Mouse (Mus musculus) hindbrain, embryonic 16.5 days (tissue): ENCODE measurements around the gene Sik3. TPM values are rescaled to one million over a fixed set of nuclear protein-coding genes. Genes with fewer than 3 reads are reported as not detected.

Experiments
- ATAC-seq: fragments of 200-750 bp; cut with Nextera tagmentation; 2 replicates; pipeline ENCODE4 v1.8.0; 2017; ENCODE audit warnings: moderate TSS enrichment, moderate library complexity
- H3K27ac ChIP-seq: fragments of 300-500 bp; sonication (generic); 2 replicates; pipeline ENCODE4 v1.5.1; 2014; ENCODE audit warnings: low read depth, mild to moderate bottlenecking, control low read depth, low read length, moderate library complexity
- H3K27me3 ChIP-seq: fragments of 300-500 bp; sonication (generic); replicated peaks from 2 replicates; pipeline ENCODE4 v1.6.1; 2014; ENCODE audit warnings: low read length; ENCODE audit not compliant: control insufficient read depth, insufficient read depth
- H3K36me3 ChIP-seq: fragments of 300-500 bp; sonication (generic); 2 replicates; pipeline ENCODE4 v1.6.1; 2014; ENCODE audit warnings: mild to moderate bottlenecking, low read length, moderate library complexity, mixed read lengths; ENCODE audit not compliant: control insufficient read depth, insufficient read depth
- H3K4me1 ChIP-seq: fragments of 300-500 bp; sonication (generic); 2 replicates; pipeline ENCODE4 v1.6.1; 2014; ENCODE audit warnings: low read depth, low read length; ENCODE audit not compliant: control insufficient read depth, insufficient read depth
- H3K4me2 ChIP-seq: fragments of 300-500 bp; sonication (generic); 2 replicates; pipeline ENCODE4 v1.6.1; 2014; ENCODE audit warnings: mild to moderate bottlenecking, low read length, control low read depth, moderate library complexity
- H3K4me3 ChIP-seq: fragments of 300-500 bp; sonication (generic); 2 replicates; pipeline ENCODE4 v1.5.1; 2014; ENCODE audit warnings: mild to moderate bottlenecking, low read length, control low read depth, moderate library complexity
- H3K9ac ChIP-seq: fragments of 300-500 bp; sonication (generic); 2 replicates; pipeline ENCODE4 v1.6.1; 2014; ENCODE audit warnings: low read depth, mild to moderate bottlenecking, control low read depth, low read length, moderate library complexity
- H3K9me3 ChIP-seq: fragments of 300-500 bp; sonication (generic); 2 replicates; pipeline ENCODE4 v1.6.1; 2014; ENCODE audit warnings: mild to moderate bottlenecking, low read length, moderate library complexity; ENCODE audit not compliant: control insufficient read depth
- WGBS: fragments of 180-500 bp; shearing (Covaris S2); extraction: QIAGEN DNeasy Blood & Tissue Kit; methylation state at CpG from one replicate; pipeline ENCODE4 v1.1.7; 2014; 5-methylcytosine and 5-hydroxymethylcytosine counted together
- polyA plus RNA-seq: library from polyadenylated mRNA; unstranded; fragments of >200 nt; fragmentation: Nextera tagmentation; extraction: Ambion mirVana; gene quantifications from 2 replicates; pipeline ENCODE4 v1.2.1, GENCODE M21; 2015

The Sik3 gene
- polyA plus RNA-seq, 1 experiment from 2014 or later = 5.2 TPM

DNA sequence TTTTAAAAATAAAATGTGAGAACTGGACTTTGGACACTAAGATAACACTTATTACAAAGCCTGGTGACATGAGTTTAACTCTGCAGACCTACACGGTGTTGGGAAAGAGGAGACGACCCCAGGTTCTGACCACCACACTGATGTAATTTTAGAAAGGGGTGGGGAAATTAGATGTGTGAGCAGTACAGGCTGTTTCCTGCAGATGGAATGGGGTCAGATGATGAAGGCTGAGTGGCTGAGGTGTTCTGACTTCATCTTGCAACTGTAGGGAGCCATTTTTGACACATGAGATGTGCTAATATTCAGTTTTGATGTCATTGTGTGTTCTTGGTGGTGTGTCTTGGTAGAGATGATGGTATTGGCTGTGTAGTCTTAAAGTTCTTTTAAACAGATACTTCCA is 28.6 kb downstream of the Sik3 start:
- no peak for ATAC-seq
- H3K4me3 ChIP-seq = no peak overlapping the region
- no peak overlapping the region for H3K9ac ChIP-seq
- H3K36me3 ChIP-seq = no peaks in the 10 kb centered on the region
- no peaks in the 10 kb centered on the region for H3K9me3 ChIP-seq
- no peak overlapping the region for H3K27ac ChIP-seq
- H3K4me1 ChIP-seq = no peaks in the 10 kb centered on the region
- no peak overlapping the region for H3K4me2 ChIP-seq
- no peaks in the 10 kb centered on the region for H3K27me3 ChIP-seq
- WGBS = 92% methylated on average over 2 of the region's 2 CpGs

GRCm38 (mm10) chr9:46042387-46042786 is 29.8 kb downstream of the Sik3 start:
- ATAC-seq = no peak
- Histone ChIP-seq H3K9me3 (no peaks in the 10 kb centered on the region), H3K9ac (no peak overlapping the region), H3K4me3 (no peak overlapping the region), H3K36me3 (no peaks in the 10 kb centered on the region), H3K27me3 (no peaks in the 10 kb centered on the region), H3K4me1 (no peaks in the 10 kb centered on the region), H3K27ac (no peak overlapping the region), H3K4me2 (no peak overlapping the region)
- WGBS = 79% methylated on average over 3 of the region's 3 CpGs

DNA sequence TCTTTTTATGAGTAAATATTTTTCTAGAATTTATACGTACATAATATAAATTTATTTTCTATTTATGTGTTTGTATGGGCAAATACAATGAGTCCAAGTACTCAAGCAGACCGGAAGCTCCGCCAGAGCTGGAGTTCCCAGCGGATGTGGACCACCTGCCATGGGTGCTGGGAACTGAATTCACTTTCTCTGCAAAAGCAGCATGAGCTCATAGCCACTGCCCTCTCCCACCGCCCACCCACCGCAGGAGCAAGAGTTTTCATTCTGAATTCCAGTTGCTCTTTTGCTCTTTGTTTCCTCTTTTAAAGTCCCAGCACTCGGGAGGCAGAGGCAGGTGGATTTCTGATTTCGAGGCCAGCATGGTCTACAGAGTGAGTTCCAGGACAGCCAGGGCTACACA is 31.0 kb downstream of the Sik3 start:
- no peak for ATAC-seq
- 79% methylated on average over 8 of the region's 8 CpGs for WGBS

DNA sequence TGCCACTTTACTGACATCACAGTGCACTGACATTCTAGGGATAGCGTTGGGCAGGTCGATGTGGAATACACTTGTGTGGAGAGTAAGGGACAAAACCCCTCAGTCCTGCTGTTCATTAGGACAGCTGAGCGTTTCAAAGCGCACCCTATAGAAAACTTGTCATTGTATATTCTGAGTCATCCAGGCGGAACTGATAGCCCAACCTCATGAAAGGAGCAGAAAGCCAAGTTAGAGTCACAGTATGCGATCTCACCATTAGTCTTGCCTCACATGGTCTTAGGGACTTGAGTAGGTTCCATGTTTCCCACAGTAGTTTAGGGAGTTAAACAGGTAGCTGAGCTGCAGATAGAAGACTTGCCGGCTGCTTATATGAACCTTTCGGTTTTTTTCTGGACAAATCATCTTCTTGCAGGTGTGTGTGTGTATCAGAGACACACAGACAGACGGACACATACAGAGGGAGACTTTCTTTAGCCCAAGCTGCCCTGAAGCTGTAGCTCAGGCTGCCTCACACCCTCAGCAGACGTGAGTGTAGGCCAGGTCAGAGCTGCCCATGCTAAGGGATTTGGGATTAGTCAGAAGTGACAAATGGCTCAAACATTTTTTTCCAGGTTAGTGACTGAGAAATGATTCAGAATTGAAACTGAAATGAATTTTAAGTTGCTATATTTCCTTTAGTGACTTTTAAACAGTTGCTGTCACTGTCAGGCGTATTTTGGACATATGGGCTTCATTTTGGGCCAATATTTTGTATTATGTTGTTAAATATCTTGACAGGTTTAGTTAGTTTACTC is 34.3 kb downstream of the Sik3 start:
- H3K4me1 ChIP-seq = no peaks in the 10 kb centered on the region
- no peak overlapping the region for H3K27ac ChIP-seq
- H3K9me3 ChIP-seq = no peaks in the 10 kb centered on the region
- no peaks in the 10 kb centered on the region for H3K36me3 ChIP-seq
- no peak overlapping the region for H3K4me3 ChIP-seq
- no peak overlapping the region for H3K9ac ChIP-seq
- no peak overlapping the region for H3K4me2 ChIP-seq
- H3K27me3 ChIP-seq = no peaks in the 10 kb centered on the region
- ATAC-seq = no peak
- 50% methylated on average over 11 of the region's 11 CpGs for WGBS

More for the DNA sequence above, 31.0 kb downstream of the Sik3 start:
- Histone ChIP-seq H3K4me1 (no peaks in the 10 kb centered on the region), H3K4me2 (no peak overlapping the region), H3K27me3 (no peaks in the 10 kb centered on the region), H3K4me3 (no peak overlapping the region), H3K9me3 (no peaks in the 10 kb centered on the region), H3K9ac (no peak overlapping the region), H3K27ac (no peak overlapping the region), H3K36me3 (no peaks in the 10 kb centered on the region)

GRCm38 (mm10) chr9:46049525-46049924 is 36.9 kb downstream of the Sik3 start:
- Histone ChIP-seq H3K4me3 (no peak overlapping the region), H3K9me3 (no peaks in the 10 kb centered on the region), H3K36me3 (no peaks in the 10 kb centered on the region), H3K27ac (no peak overlapping the region), H3K4me2 (no peak overlapping the region), H3K4me1 (peaks cover 2% of the 10 kb centered on the region), H3K27me3 (no peaks in the 10 kb centered on the region), H3K9ac (no peak overlapping the region)
- 85% methylated on average over 7 of the region's 7 CpGs for WGBS
- no peak for ATAC-seq

- H3K27me3 ChIP-seq = no peaks in the 10 kb centered on the region
- no peaks in the 10 kb centered on the region for H3K36me3 ChIP-seq
- no peak overlapping the region for H3K27ac ChIP-seq
- H3K9me3 ChIP-seq = no peaks in the 10 kb centered on the region
- H3K4me2 ChIP-seq = no peak overlapping the region
- H3K9ac ChIP-seq = no peak overlapping the region
- peaks cover 3% of the 10 kb centered on the region for H3K4me1 ChIP-seq
- H3K4me3 ChIP-seq = no peak overlapping the region
- ATAC-seq = no peak
- 82% methylated on average over 8 of the region's 8 CpGs for WGBS
These were observed 37.6 kb downstream of the Sik3 start for GRCm38 (mm10) chr9:46050203-46050602.

DNA sequence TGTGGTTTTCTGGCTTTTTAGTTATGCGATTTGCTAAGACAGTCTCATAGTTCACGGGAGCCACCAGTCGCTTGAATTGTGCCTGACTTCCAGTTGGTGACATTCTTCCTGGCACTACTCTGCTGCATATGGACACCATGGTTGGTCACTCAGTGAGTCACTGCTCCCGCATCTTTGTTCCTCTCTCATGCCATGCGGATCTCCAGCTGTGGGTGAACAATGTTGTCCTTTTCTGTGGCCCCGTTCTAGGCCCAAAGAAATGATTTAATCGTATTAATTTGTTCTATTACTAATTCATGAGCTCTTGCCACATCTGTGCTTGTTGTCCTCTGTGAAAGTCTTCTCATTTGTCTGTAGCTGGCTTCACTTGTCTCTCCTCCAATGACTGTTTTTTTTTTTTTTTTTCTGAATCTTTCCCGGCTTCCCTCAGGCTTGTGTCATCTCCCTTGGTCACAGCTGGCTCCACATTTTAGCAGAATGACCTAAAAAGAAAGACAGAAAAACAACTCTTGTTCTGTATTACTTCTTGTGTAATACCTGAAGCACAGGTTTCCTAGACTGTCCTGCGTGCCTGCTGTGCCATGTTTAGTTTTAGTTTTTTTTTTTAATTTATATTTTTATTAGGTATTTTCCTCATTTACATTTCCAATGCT is 40.5 kb downstream of the Sik3 start:
- Histone ChIP-seq H3K9me3 (no peaks in the 10 kb centered on the region), H3K4me2 (no peak overlapping the region), H3K27me3 (no peaks in the 10 kb centered on the region), H3K36me3 (no peaks in the 10 kb centered on the region), H3K27ac (no peak overlapping the region), H3K9ac (no peak overlapping the region), H3K4me3 (no peak overlapping the region), H3K4me1 (peaks cover 3% of the 10 kb centered on the region)
- WGBS = 60% methylated on average over 9 of the region's 9 CpGs
- no peak; the same call in 1 of the 2 replicates for ATAC-seq

DNA sequence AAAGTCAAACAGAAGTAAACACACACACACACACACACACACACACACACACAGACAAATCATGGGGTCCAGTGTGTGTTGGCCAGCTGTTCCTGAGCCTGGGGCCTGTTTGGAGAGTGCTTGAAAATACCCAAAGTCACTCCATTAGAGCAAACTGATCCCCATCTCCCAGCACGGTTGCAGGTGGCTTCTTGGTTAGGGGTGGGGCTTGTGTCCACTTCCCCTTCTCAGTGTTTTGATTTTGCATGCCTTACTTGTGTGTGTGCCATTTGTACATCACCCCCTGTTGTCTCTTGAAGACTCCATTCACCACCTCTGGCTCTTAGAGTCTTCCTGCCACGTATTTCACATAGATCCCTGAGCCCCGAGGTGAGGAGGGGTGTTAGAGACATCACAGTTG is 45.4 kb downstream of the Sik3 start:
- H3K27ac ChIP-seq = no peak overlapping the region
- H3K9me3 ChIP-seq = no peaks in the 10 kb centered on the region
- WGBS = 91% methylated on average over 3 of the region's 3 CpGs
- H3K4me1 ChIP-seq = peaks cover 3% of the 10 kb centered on the region
- H3K9ac ChIP-seq = no peak overlapping the region
- ATAC-seq = no peak
- no peak overlapping the region for H3K4me3 ChIP-seq
- H3K27me3 ChIP-seq = no peaks in the 10 kb centered on the region
- no peak overlapping the region for H3K4me2 ChIP-seq
- H3K36me3 ChIP-seq = no peaks in the 10 kb centered on the region

DNA sequence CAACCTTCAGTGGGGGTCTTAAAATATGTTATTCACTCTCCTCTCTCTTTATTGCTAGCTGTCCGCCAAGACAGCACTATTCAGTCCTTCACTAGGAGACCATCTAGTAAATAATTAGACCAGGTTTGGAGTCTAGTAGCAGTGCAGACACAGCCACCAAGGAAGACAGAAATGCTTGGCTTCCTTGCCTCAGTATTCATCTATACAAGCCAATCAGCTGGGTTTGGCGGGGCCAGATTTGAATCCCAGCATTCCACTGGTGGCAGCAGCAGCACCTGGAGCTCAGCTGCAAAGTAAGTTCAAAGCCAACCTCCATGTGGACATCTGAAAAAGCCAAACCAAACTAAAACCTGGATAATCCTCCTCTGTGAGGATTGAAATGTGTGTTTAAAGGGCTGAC is 47.6 kb downstream of the Sik3 start:
- no peaks in the 10 kb centered on the region for H3K9me3 ChIP-seq
- H3K4me1 ChIP-seq = no peaks in the 10 kb centered on the region
- H3K4me2 ChIP-seq = no peak overlapping the region
- no peak overlapping the region for H3K9ac ChIP-seq
- no peak for ATAC-seq
- no peaks in the 10 kb centered on the region for H3K27me3 ChIP-seq
- H3K36me3 ChIP-seq = no peaks in the 10 kb centered on the region
- H3K4me3 ChIP-seq = no peak overlapping the region
- WGBS = 86% methylated on average over 2 of the region's 2 CpGs
- no peak overlapping the region for H3K27ac ChIP-seq
